Mouse (Mus musculus) layer of hippocampus, adult 8-10 months (tissue): ENCODE results near the gene Aprt. TPM values are rescaled to one million over a fixed set of nuclear protein-coding genes. Genes with fewer than 3 reads are reported as not detected.
"Not testable (repeated sequence)": the region's sequence is repeated elsewhere in the genome, so short reads cannot be mapped to it uniquely, and the experiment has no call there.

Experiments
- DNase-seq, 2 experiments: peaks; one replicate each; pipeline ENCODE4 v3.0.0; 2022; ENCODE audit warnings: low spot score in 2 of 2
- total RNA-seq, 4 experiments: library from RNA; stranded (reverse); gene quantifications; 2 replicates each; pipeline ENCODE4 v1.2.4; 2022

Gene Aprt
- total RNA-seq, 4 experiments from 2014 or later, result 56.8 to 69.3 (median 60.2) TPM

- DNase-seq, result no peak
These were observed 10.0 kb upstream of the Aprt start for GRCm38 (mm10) chr8:122586749-122587148.

- no peak for DNase-seq
These were observed 9.5 kb upstream of the Aprt start for GRCm38 (mm10) chr8:122586171-122586570.

DNA sequence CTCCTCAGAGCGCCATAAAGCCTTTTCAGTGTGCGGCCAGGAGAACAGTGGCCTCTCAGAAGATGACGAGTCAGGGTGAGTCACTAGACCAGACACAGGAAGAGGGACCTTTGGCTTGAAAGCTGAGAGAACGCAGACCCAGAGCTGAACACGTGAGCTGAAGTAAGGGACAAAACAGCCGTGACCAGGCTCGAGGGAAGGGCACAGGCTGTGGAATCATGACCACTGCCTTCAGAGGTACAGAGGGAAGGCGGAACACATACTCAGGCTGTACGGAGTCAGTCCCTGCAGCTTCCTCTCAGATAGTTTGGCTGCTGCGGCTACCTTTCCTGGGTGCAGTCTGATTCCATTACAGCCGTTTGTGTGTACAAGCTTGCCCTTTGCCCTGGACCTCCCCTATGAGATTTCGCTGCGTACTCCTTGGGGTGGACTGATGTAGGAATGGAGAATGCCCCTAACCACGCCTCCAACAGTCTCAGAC, 8.7 kb upstream of the Aprt start:
- no peak for DNase-seq

DNA sequence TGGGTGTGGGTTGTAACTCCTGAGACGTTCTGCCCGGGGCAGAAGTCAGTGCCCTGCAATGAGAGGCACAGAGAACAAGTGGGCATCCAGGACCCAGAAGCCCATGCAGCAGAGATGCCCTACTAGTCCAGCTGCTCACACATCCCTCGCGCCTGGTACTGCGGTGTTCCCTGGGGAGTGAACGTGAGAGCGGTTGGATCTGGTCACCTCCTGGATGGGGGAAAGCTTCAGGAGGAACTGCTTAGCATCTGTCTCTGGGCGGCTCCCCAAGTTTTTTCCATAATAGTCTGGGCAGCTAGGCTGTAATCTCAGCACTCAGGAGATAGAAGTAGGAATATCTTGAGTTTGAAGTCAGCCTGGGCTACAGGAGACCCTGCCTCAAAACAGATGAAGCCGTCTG, 8.3 kb upstream of the Aprt start:
- no peak for DNase-seq

- DNase-seq, result no peak
These were observed 4.2 kb upstream of the Aprt start for GRCm38 (mm10) chr8:122580926-122581325.

- no peak for DNase-seq
These were observed 2.5 kb upstream of the Aprt start for GRCm38 (mm10) chr8:122579196-122579595.

DNA sequence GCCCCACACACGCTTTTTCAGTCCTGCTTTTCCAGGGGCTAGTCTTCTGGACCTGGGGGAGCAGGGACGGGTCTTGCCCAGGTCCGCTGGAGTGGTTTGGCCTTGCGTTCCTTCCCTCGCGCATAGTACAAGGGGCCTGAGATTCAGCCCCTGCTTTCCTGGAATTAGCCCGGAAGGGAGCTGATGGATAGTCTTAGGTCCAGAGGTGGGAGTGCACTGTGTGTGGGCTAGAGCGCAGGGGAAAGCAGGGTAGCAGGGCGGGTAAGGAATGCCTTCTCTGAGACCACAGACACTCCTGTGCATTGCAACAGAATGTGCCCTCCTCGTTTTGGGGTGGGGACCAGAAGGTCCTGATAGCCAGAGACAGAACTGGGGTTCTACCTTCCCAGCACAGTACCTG, 407 bp upstream of the Aprt start:
- DNase-seq, result no peak

- DNase-seq, result no peak
These were observed 718 bp downstream of the Aprt start for GRCm38 (mm10) chr8:122575735-122576647.

GRCm38 (mm10) chr8:122575286-122575685, 1.4 kb downstream of the Aprt start:
- no peak for DNase-seq

- no peak for DNase-seq
These were observed 1.9 kb downstream of the Aprt start for GRCm38 (mm10) chr8:122574667-122575251.

DNA sequence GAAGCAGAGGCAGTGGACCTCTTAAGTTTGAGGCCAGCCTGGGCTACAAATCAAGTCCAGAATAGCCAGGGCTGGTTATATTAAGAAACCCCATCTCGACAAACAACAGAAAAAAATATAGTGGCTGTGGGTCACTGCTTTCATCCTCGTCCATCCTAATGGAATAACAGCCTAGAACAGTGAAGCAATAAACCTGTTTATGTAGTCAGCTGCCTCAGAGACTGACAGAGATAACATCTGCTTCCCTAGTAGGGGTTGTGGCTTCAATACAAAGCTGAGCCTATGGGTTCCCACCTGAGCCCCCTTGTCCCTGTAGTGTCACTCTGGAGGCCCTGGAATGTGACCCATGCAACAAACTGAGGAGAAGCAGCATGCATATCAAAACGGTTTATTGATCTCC, 2.4 kb downstream of the Aprt start:
- DNase-seq, result no peak

GRCm38 (mm10) chr8:122573577-122573976, 3.1 kb downstream of the Aprt start:
- DNase-seq, result no peak

GRCm38 (mm10) chr8:122573176-122573575, 3.5 kb downstream of the Aprt start:
- DNase-seq, result not testable (repeated sequence)

DNA sequence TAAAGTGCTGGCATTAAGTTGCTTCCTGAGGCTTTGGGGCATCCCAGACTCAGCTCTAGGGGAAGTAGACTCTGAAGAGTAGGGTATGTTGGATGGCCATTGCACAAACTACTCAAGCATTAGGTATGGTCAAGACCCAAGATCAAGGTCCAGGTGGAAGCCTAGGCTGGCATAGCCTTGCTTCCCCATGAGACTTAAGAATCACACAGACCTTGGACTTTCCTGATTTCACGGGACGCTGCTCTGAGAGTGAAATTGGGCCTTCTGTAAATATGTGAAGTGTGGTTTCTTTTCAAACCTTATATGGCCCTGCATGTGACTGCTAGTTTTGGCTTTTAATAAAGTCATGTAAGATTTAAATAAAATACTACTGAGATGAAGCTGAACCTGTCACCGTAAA, 4.0 kb downstream of the Aprt start:
- no peak for DNase-seq

GRCm38 (mm10) chr8:122571750-122572267, 4.9 kb downstream of the Aprt start:
- DNase-seq, result no peak

- DNase-seq, result no peak
These were observed 5.6 kb downstream of the Aprt start for GRCm38 (mm10) chr8:122571153-122571552.

GRCm38 (mm10) chr8:122569996-122570395, 6.7 kb downstream of the Aprt start:
- no peak for DNase-seq

GRCm38 (mm10) chr8:122569329-122569728, 7.4 kb downstream of the Aprt start:
- no peak for DNase-seq

DNA sequence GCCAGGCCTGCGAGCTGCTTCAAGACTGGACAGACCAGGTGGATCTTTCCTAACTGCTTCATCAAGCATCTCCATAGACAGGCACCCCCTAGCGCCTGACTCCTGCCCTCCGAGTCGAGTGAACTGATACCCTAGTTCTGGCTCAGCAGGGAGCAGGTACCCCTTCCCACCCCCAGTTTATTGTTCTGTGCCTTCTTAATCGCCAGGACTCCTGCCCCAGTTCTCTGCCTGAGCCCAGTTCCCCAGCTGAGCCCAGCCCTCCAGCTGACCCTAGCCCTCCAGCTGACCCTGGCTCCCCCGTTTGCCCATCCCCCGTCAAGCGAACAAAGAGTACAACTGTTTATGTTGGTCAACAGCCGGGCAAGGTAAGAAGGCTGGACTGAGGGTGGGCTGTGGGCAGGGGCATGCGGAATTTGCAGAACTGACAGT, 7.8 kb downstream of the Aprt start:
- no peak for DNase-seq

GRCm38 (mm10) chr8:122568109-122568504, 8.6 kb downstream of the Aprt start:
- no peak for DNase-seq

DNA sequence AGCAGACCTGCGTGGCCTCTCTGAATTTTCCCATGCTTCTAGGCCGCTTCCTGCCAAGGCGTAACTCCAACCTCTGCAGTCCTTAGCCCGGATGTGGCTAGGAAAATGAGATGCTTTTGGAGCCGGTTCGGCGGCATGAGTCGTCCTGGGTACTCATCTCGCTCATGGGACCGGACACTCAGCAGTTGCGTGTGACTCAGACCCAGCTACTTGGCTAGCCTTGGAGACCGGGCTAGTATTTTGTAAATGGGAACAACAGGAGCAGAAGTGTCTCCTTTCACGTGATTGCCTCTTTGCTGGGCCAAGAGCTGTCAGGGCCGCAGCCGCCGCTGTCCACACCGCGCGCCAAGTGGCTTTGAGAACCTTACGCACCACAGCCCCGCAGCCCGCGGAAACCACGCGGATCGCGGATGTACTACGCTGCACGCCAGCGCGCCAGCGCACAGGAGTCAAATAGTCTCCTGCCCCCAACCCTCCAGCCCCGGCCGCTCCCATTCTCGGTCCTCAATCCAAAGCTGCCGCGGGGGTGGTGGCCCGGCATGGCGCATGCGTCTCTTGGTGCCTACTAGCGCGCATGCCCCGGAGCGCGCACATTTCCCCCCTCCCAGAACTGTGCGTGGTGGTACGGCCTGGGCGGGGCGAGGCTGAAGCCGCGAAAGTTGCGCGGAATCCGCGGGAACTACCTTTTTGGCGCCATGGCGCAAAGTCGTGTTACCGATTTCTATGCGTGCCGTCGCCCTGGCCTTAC, 9.2 kb downstream of the Aprt start, which contains the start of gene Cdt1:
Gene Cdt1, plus strand, starts transcription at position 655 of the 748 bp plus-strand sequence.
- peak; percentile 92 to 94 for DNase-seq

- no peak for DNase-seq
These were observed 9.9 kb downstream of the Aprt start for GRCm38 (mm10) chr8:122566766-122567165.
